Mouse (Mus musculus) myocyte (in vitro differentiated cells): ENCODE data around the gene Pcna.

Experiments
- CEBPB ChIP-seq: IDR thresholded peaks from 2 replicates; pipeline ENCODE4 v1.6.1; 2011; ENCODE audit warnings: mild to moderate bottlenecking, moderate library complexity; ENCODE audit not compliant: poor library complexity, insufficient read depth, severe bottlenecking
- E2F4 ChIP-seq: IDR thresholded peaks from one replicate; pipeline ENCODE4 v1.6.1; 2011; ENCODE audit warnings: mild to moderate bottlenecking, control low read depth, moderate library complexity; ENCODE audit not compliant: insufficient read depth
- MAX ChIP-seq: IDR thresholded peaks from one replicate; pipeline ENCODE4 v1.6.1; 2011; ENCODE audit warnings: low read depth, mild to moderate bottlenecking, control low read depth
- MYOD1 ChIP-seq, 3 experiments: IDR thresholded peaks; one replicate each; pipeline ENCODE4 v1.6.1; 2011; ENCODE audit warnings: control low read depth in 2 of 3, low read depth in 2 of 3, mild to moderate bottlenecking in 2 of 3, moderate library complexity in 1 of 3; ENCODE audit not compliant: insufficient read length in 2 of 3, control insufficient read depth in 1 of 3
- MYOG ChIP-seq, 3 experiments: IDR thresholded peaks; one replicate each; pipeline ENCODE4 v1.6.1; 2011; ENCODE audit warnings: control low read depth in 2 of 3, low read depth in 2 of 3, mild to moderate bottlenecking in 2 of 3; ENCODE audit not compliant: insufficient read length in 2 of 3, control insufficient read depth in 1 of 3, insufficient read depth in 1 of 3
- POLR2A ChIP-seq: IDR thresholded peaks from one replicate; pipeline ENCODE4 v1.6.1; 2011; ENCODE audit warnings: low read depth, mild to moderate bottlenecking, control low read depth, moderate library complexity; ENCODE audit not compliant: insufficient read length
- POLR2AphosphoS2 ChIP-seq: IDR thresholded peaks from one replicate; pipeline ENCODE4 v1.6.1; 2011; ENCODE audit warnings: low read depth, control low read depth; ENCODE audit not compliant: insufficient read length
- REST ChIP-seq: IDR thresholded peaks from one replicate; pipeline ENCODE4 v1.6.1; 2011; ENCODE audit warnings: mild to moderate bottlenecking, control low read depth, moderate library complexity; ENCODE audit not compliant: insufficient read depth, insufficient read length
- SRF ChIP-seq: IDR thresholded peaks from one replicate; pipeline ENCODE4 v1.6.1; 2011; ENCODE audit warnings: low read depth; ENCODE audit not compliant: control insufficient read depth, insufficient read length
- TCF12 ChIP-seq: IDR thresholded peaks from one replicate; pipeline ENCODE4 v1.6.1; 2011; ENCODE audit warnings: mild to moderate bottlenecking, control low read depth; ENCODE audit not compliant: poor library complexity, insufficient read depth, severe bottlenecking
- TCF3 ChIP-seq: IDR thresholded peaks from one replicate; pipeline ENCODE4 v1.6.1; 2011; ENCODE audit warnings: low read depth, control low read depth; ENCODE audit not compliant: insufficient read length
- USF1 ChIP-seq: IDR thresholded peaks from one replicate; pipeline ENCODE4 v1.6.1; 2011; ENCODE audit warnings: low read depth, mild to moderate bottlenecking, control low read depth, moderate library complexity

- no peak for TF ChIP-seq POLR2A
- TF ChIP-seq MYOG (IDR thresholded peaks at IDR 0.05; ENCODE audit: control insufficient read depth in 1 of 3, insufficient read depth in 1 of 3, insufficient read length in 2 of 3, low read depth in 2 of 3): peak in 1 of 3 experiments; percentile 74
- no peak for TF ChIP-seq CEBPB
- no peak for TF ChIP-seq MAX
- TF ChIP-seq SRF: no peak
- TF ChIP-seq MYOD1 (IDR thresholded peaks at IDR 0.05; ENCODE audit: control insufficient read depth in 1 of 3, insufficient read length in 2 of 3, low read depth in 2 of 3): peak in 1 of 3 experiments; percentile 11
- peak; percentile 100 for TF ChIP-seq USF1
- no peak for TF ChIP-seq POLR2AphosphoS2
- TF ChIP-seq E2F4: no peak
- TF ChIP-seq TCF12: no peak
- no peak for TF ChIP-seq TCF3
- no peak for TF ChIP-seq REST
Measured at GRCm38 (mm10) chr2:132286376-132287076, 33.4 kb upstream of the Pcna start.
